Mouse (Mus musculus): ENCODE measurements around the gene 7530416G11Rik. TPM values are rescaled to one million over a fixed set of nuclear protein-coding genes. Genes with fewer than 3 reads are reported as not detected.
A peak's percentile ranks its signal among the peaks of the same experiment; 100 is the strongest.

The 7530416G11Rik gene
- polyA plus RNA-seq, 1 experiment from 2014 or later = not detected

DNA sequence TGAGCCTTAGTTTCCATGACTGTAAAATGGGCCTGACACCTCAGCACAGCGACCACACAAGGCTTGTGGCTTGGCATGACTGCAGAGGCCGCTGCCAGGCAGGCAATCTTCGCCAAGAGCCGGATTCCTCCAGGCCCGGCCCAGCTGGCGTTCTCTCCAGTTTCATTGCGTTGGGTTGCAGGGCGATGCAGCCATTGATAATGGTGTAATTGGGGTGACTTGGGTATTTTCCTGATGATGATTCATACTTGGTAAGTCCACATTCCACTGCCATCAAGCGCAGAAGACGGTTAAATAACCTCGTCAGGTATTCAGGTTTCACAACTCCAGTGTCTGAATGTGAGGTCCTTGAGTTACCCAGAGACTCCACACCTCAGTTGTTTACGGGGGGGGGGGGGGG, 23.7 kb downstream of the 7530416G11Rik start:
- Histone ChIP-seq H3K27ac (peak overlapping the region; percentile 72), H3K9ac (no peak overlapping the region), H3K36me3 (no peaks in the 10 kb centered on the region), H3K27me3 (no peaks in the 10 kb centered on the region), H3K4me1 (peaks cover 20% of the 10 kb centered on the region), H3K9me3 (no peaks in the 10 kb centered on the region), H3K4me3 (no peak overlapping the region), H3K4me2 (no peak overlapping the region)
- ATAC-seq (ENCODE audit: insufficient number of reproducible peaks, insufficient read depth, low FRiP score, low TSS enrichment, low read depth) = no peak
- WGBS = 64% methylated on average over 12 of the region's 12 CpGs

- Histone ChIP-seq H3K36me3 (no peaks in the 10 kb centered on the region), H3K4me2 (no peak overlapping the region), H3K4me3 (no peak overlapping the region), H3K27ac (no peak overlapping the region), H3K9me3 (no peaks in the 10 kb centered on the region), H3K27me3 (no peaks in the 10 kb centered on the region), H3K9ac (no peak overlapping the region), H3K4me1 (peaks cover 20% of the 10 kb centered on the region)
- no peak for ATAC-seq (ENCODE audit: insufficient number of reproducible peaks, insufficient read depth, low FRiP score, low TSS enrichment, low read depth)
- WGBS = 6% methylated on average over 1 of the region's 1 CpGs
Measured at GRCm38 (mm10) chr15:85477584-85477983, 25.4 kb downstream of the 7530416G11Rik start.

GRCm38 (mm10) chr15:85474697-85475096, 28.3 kb downstream of the 7530416G11Rik start:
- WGBS = 83% methylated on average over 3 of the region's 3 CpGs
- Histone ChIP-seq H3K36me3 (peaks cover 6% of the 10 kb centered on the region), H3K27me3 (no peaks in the 10 kb centered on the region), H3K4me3 (no peak overlapping the region), H3K9me3 (no peaks in the 10 kb centered on the region), H3K9ac (no peak overlapping the region), H3K4me1 (peaks cover 10% of the 10 kb centered on the region), H3K4me2 (no peak overlapping the region), H3K27ac (no peak overlapping the region)
- ATAC-seq (ENCODE audit: insufficient number of reproducible peaks, insufficient read depth, low FRiP score, low TSS enrichment, low read depth) = no peak

GRCm38 (mm10) chr15:85469401-85469800, 33.6 kb downstream of the 7530416G11Rik start:
- Histone ChIP-seq H3K9ac (no peak overlapping the region), H3K4me3 (no peak overlapping the region), H3K36me3 (peaks cover 47% of the 10 kb centered on the region), H3K4me1 (0 out of 2 replicates have a peak, but pooled peaks cover under 1% of the 10 kb centered on the region), H3K4me2 (no peak overlapping the region), H3K27ac (no peak overlapping the region), H3K27me3 (no peaks in the 10 kb centered on the region), H3K9me3 (no peaks in the 10 kb centered on the region)
- no peak for ATAC-seq (ENCODE audit: insufficient number of reproducible peaks, insufficient read depth, low FRiP score, low TSS enrichment, low read depth)
- WGBS = 89% methylated on average over 6 of the region's 6 CpGs

GRCm38 (mm10) chr15:85466456-85467067, 36.5 kb downstream of the 7530416G11Rik start:
- WGBS = 90% methylated on average over 5 of the region's 5 CpGs
- Histone ChIP-seq H3K27ac (no peak overlapping the region), H3K27me3 (no peaks in the 10 kb centered on the region), H3K9me3 (no peaks in the 10 kb centered on the region), H3K4me2 (no peak overlapping the region), H3K4me1 (peaks cover 7% of the 10 kb centered on the region; the same call in 1 of the 2 replicates), H3K9ac (no peak overlapping the region), H3K36me3 (peaks cover 73% of the 10 kb centered on the region), H3K4me3 (no peak overlapping the region)
- ATAC-seq (ENCODE audit: insufficient number of reproducible peaks, insufficient read depth, low FRiP score, low TSS enrichment, low read depth) = no peak

DNA sequence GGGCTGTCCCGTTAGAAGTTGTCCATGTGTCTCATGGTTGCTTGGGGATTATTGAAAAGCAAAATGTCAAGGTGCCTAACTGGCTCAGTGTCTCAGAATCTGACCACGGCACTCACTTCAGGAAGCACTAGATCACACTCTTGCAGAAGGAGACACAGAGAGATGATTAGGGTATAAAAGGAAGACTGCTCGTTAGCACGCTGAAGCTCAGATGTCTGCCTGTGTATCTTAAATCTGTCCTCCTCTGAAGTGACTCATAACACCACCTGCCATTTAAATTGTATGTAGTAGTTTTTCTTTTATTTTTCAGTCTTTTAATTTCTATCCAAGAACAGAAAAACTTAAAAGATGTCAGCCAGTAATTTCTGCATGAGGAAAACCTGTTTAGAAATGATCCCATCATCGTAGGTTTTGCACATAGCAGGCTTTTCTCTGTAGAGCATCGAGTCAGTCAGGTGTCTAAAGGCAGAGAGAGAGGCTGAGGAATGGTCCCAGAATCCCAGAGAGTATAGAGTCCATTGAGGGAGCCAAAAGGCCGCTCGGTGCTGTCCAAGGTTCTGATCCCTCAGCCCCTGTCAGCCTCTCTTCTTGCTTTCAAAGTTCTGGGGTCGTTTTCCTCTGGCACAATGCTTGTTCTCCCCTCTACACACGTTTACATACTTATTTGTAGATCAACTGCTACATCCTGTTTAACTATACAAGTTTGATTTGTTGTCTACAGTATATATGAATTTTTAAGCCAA, 38.0 kb downstream of the 7530416G11Rik start:
- no peaks in the 10 kb centered on the region for H3K27me3 ChIP-seq
- 61% methylated on average over 10 of the region's 10 CpGs for WGBS
- no peak for ATAC-seq (ENCODE audit: insufficient number of reproducible peaks, insufficient read depth, low FRiP score, low TSS enrichment, low read depth)
- no peak overlapping the region for H3K9ac ChIP-seq
- H3K4me1 ChIP-seq = peaks cover 7% of the 10 kb centered on the region; the same call in 1 of the 2 replicates
- no peak overlapping the region for H3K4me2 ChIP-seq
- no peak overlapping the region for H3K4me3 ChIP-seq
- no peaks in the 10 kb centered on the region for H3K9me3 ChIP-seq
- H3K36me3 ChIP-seq = peaks cover 77% of the 10 kb centered on the region
- no peak overlapping the region for H3K27ac ChIP-seq

DNA sequence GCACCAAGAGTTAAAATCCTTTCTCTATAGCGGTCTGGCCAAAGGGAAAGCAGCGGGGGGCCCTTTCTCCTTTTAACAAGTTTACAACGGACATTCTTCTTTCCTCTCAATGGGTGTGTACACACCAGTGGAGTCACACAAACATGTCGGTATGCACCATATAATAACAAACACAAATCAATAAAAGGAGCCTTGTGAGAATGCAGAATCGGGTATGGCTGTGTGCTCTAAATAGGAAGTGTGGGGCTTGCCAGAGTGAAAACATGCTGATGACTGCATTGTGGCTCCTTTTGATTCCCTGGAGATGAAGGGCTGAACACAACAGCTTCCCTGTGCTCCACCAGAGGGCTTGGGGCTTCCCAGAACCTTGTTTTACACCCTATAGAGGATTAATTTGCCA, 38.8 kb downstream of the 7530416G11Rik start:
- H3K27me3 ChIP-seq = no peaks in the 10 kb centered on the region
- peaks cover 7% of the 10 kb centered on the region; the same call in 1 of the 2 replicates for H3K4me1 ChIP-seq
- no peak overlapping the region for H3K4me3 ChIP-seq
- H3K36me3 ChIP-seq = peaks cover 78% of the 10 kb centered on the region
- no peaks in the 10 kb centered on the region for H3K9me3 ChIP-seq
- no peak overlapping the region for H3K9ac ChIP-seq
- 20% methylated on average over 5 of the region's 5 CpGs for WGBS
- no peak overlapping the region for H3K4me2 ChIP-seq
- no peak overlapping the region for H3K27ac ChIP-seq
- no peak for ATAC-seq (ENCODE audit: insufficient number of reproducible peaks, insufficient read depth, low FRiP score, low TSS enrichment, low read depth)

- H3K9ac ChIP-seq = no peak overlapping the region
- no peak overlapping the region for H3K4me3 ChIP-seq
- H3K4me2 ChIP-seq = no peak overlapping the region
- WGBS = 71% methylated on average over 13 of the region's 13 CpGs
- H3K4me1 ChIP-seq = peaks cover 10% of the 10 kb centered on the region
- peaks cover 73% of the 10 kb centered on the region for H3K36me3 ChIP-seq
- no peaks in the 10 kb centered on the region for H3K9me3 ChIP-seq
- no peak overlapping the region for H3K27ac ChIP-seq
- no peak for ATAC-seq (ENCODE audit: insufficient number of reproducible peaks, insufficient read depth, low FRiP score, low TSS enrichment, low read depth)
- H3K27me3 ChIP-seq = no peaks in the 10 kb centered on the region
Measured at GRCm38 (mm10) chr15:85463027-85463790, 39.8 kb downstream of the 7530416G11Rik start.

GRCm38 (mm10) chr15:85462138-85462537, 40.9 kb downstream of the 7530416G11Rik start:
- peaks cover 10% of the 10 kb centered on the region for H3K4me1 ChIP-seq
- H3K9me3 ChIP-seq = no peaks in the 10 kb centered on the region
- H3K27ac ChIP-seq = no peak overlapping the region
- no peaks in the 10 kb centered on the region for H3K27me3 ChIP-seq
- no peak overlapping the region for H3K4me2 ChIP-seq
- H3K4me3 ChIP-seq = no peak overlapping the region
- H3K9ac ChIP-seq = no peak overlapping the region
- ATAC-seq (ENCODE audit: insufficient number of reproducible peaks, insufficient read depth, low FRiP score, low TSS enrichment, low read depth) = no peak
- peaks cover 65% of the 10 kb centered on the region for H3K36me3 ChIP-seq
- 84% methylated on average over 4 of the region's 4 CpGs for WGBS

- H3K4me2 ChIP-seq = no peak overlapping the region
- H3K4me3 ChIP-seq = no peak overlapping the region
- H3K27ac ChIP-seq = no peak overlapping the region
- no peak for ATAC-seq (ENCODE audit: insufficient number of reproducible peaks, insufficient read depth, low FRiP score, low TSS enrichment, low read depth)
- peaks cover 59% of the 10 kb centered on the region for H3K36me3 ChIP-seq
- H3K4me1 ChIP-seq = peaks cover 14% of the 10 kb centered on the region
- no peaks in the 10 kb centered on the region for H3K27me3 ChIP-seq
- no peak overlapping the region for H3K9ac ChIP-seq
- 83% methylated on average over 4 of the region's 4 CpGs for WGBS
- no peaks in the 10 kb centered on the region for H3K9me3 ChIP-seq
Measured at GRCm38 (mm10) chr15:85461541-85461940, 41.5 kb downstream of the 7530416G11Rik start.

DNA sequence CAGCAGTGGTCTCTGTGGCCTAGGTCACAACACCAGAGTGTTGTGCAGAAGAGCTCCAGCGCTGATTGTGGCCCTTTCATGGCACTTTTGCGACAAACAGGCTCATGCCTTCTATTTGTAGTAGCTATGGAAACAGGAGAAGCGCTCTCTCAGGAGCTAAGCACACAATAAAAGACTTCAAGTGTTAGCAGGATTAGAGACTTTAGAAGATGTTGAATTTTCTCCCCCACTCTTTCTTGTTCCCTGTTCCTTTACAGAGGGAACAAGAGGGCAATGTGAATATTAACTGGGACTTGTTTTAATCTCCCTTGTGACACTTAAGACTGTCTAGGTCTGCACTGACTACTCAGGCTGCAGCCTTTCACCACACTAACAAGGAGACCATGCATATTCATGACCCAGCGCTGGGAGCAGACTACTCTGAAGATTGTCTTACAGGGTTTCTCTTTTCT, 44.4 kb downstream of the 7530416G11Rik start:
- Histone ChIP-seq H3K27ac (no peak overlapping the region), H3K4me3 (no peak overlapping the region), H3K4me1 (peaks cover 14% of the 10 kb centered on the region; the same call in 1 of the 2 replicates), H3K4me2 (no peak overlapping the region), H3K27me3 (no peaks in the 10 kb centered on the region), H3K9me3 (no peaks in the 10 kb centered on the region), H3K9ac (no peak overlapping the region), H3K36me3 (peaks cover 62% of the 10 kb centered on the region)
- 59% methylated on average over 4 of the region's 4 CpGs for WGBS
- no peak for ATAC-seq (ENCODE audit: insufficient number of reproducible peaks, insufficient read depth, low FRiP score, low TSS enrichment, low read depth)

All from embryonic facial prominence, embryonic 13.5 days (tissue).